Comparison of ENCODE assay signal across 10 mouse cellular contexts in the genomic region with DNA sequence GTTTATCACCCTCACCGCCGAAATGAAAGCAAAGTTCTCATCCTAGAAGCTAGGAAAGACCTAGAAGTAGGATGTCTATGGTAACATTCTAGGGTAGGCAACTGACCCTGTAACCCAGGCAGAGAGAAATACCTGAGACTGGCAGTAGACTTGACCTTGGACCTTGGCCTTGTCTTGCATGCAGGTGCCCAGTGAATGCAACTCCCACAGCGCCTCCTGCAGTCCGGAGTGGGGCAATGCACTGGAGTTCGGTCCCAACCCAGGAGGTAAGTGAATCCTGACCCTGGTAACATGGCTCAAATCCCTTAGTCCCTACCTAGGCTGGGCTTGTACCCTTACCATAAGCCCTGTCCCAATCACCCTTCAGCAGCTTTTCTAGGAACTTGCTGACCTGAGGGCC. TPM values are rescaled to one million over a fixed set of nuclear protein-coding genes. Genes with fewer than 3 reads are reported as not detected.
DNase-seq lines count a peak whose midpoint lies in the region; ATAC-seq lines count a peak whose summit lies in the region.
"Had no signal": no experiment of that assay in that cellular context is flagged by ENCODE, and none has a peak within 500 bp of the region (broad histone marks: within the 10 kb centered on the region; RNA-seq: fewer than 3 reads in every experiment).

No protein-coding gene starts in this region.

- H3K36me3 ChIP-seq in forebrain, embryonic 14.5 days (ENCODE audit: control insufficient read depth, insufficient read depth, low read length), result no peaks in the 10 kb centered on the region
- H3K36me3 ChIP-seq: lung, embryonic 15.5 days had no signal

- no peak overlapping the region for H3K9ac ChIP-seq in forebrain, embryonic 14.5 days (ENCODE audit: low read length)
- H3K9ac ChIP-seq: lung, embryonic 15.5 days had no signal

- no peak overlapping the region for H3K4me2 ChIP-seq in forebrain, embryonic 14.5 days (ENCODE audit: low read length)
- H3K4me2 ChIP-seq: lung, embryonic 15.5 days had no signal

- no peak overlapping the region for H3K4me3 ChIP-seq in forebrain, embryonic 14.5 days (ENCODE audit: low read depth, low read length)
- H3K4me3 ChIP-seq: lung, embryonic 15.5 days had no signal

- no peaks in the 10 kb centered on the region for H3K9me3 ChIP-seq in forebrain, embryonic 14.5 days (replicated peaks; ENCODE audit: control insufficient read depth, low read length)
- H3K9me3 ChIP-seq: lung, embryonic 15.5 days had no signal

- H3K4me1 ChIP-seq in forebrain, embryonic 14.5 days (ENCODE audit: control insufficient read depth, insufficient read depth, low read length), result peaks cover 3% of the 10 kb centered on the region; the same call in 1 of the 2 replicates
- H3K4me1 ChIP-seq: lung, embryonic 15.5 days had no signal

- no peak overlapping the region for H3K27ac ChIP-seq in forebrain, embryonic 14.5 days (ENCODE audit: low read depth, low read length)
- H3K27ac ChIP-seq: lung, embryonic 15.5 days had no signal

- DNase-seq in cerebellum, adult 11 months, result peak; percentile 60
- DNase-seq in A20 (ENCODE audit: low read depth, low spot score), result peak; percentile 47
- DNase-seq in cerebellum, adult 9-10 months, result peak; percentile 74
- peak; percentile 28 for DNase-seq in kidney, postnatal 10 days
- no peak for DNase-seq in ovary, postnatal 36 days (ENCODE audit: low spot score)
- no peak for DNase-seq in forebrain, embryonic 14.5 days (ENCODE audit: low spot score)

- WGBS in forebrain, embryonic 14.5 days, result 61% methylated on average over 5 of the region's 5 CpGs

- no peaks in the 10 kb centered on the region for H3K27me3 ChIP-seq in forebrain, embryonic 14.5 days (replicated peaks; ENCODE audit: control insufficient read depth, insufficient read depth, low read length)
- H3K27me3 ChIP-seq: lung, embryonic 15.5 days had no signal

- ATAC-seq in cerebellum, adult (ENCODE audit: insufficient number of reproducible peaks, low FRiP score, low TSS enrichment), result no peak
- ATAC-seq in frontal cortex, adult (ENCODE audit: low TSS enrichment), result no peak
- no peak for ATAC-seq in forebrain, embryonic 14.5 days

RNA-seq across cellular contexts. Expression of a gene that starts 1.1 kb away (rescaled TPM):
- not detected in 2 replicates for polyA plus RNA-seq in forebrain, embryonic 14.5 days (2014; fragmentation: Nextera tagmentation; extraction: Ambion mirVana)
- polyA plus RNA-seq: forebrain, embryonic 11.5 days had no signal

RNA-seq across cellular contexts. Expression of a gene that starts 41.8 kb away (rescaled TPM):
- 5.0 and 7.8 TPM in 2 replicates for polyA plus RNA-seq in forebrain, embryonic 14.5 days (2014; fragmentation: Nextera tagmentation; extraction: Ambion mirVana)

RNA-seq across cellular contexts. Expression of a gene that starts 55.7 kb away (rescaled TPM):
- 5.4 and 7.1 TPM in 2 replicates for polyA plus RNA-seq in forebrain, embryonic 14.5 days (2014; fragmentation: Nextera tagmentation; extraction: Ambion mirVana)

Comparison
In these comparisons a context has a peak if more than half of its experiments do, and no peak if none do; other contexts are left out.
1. DNase-seq: peak in cerebellum, adult 11 months (single experiment), A20 (single experiment), cerebellum, adult 9-10 months (single experiment) and kidney, postnatal 10 days (single experiment); none in ovary, postnatal 36 days (single experiment) and forebrain, embryonic 14.5 days (single experiment).